Mouse (Mus musculus): ENCODE measurements around the gene Klhdc3. TPM values are rescaled to one million over a fixed set of nuclear protein-coding genes. Genes with fewer than 3 reads are reported as not detected.

Gene Klhdc3
- total and polyA plus RNA-seq, 2 experiments from 2014 or later, result 71.1 to 211 TPM

DNA sequence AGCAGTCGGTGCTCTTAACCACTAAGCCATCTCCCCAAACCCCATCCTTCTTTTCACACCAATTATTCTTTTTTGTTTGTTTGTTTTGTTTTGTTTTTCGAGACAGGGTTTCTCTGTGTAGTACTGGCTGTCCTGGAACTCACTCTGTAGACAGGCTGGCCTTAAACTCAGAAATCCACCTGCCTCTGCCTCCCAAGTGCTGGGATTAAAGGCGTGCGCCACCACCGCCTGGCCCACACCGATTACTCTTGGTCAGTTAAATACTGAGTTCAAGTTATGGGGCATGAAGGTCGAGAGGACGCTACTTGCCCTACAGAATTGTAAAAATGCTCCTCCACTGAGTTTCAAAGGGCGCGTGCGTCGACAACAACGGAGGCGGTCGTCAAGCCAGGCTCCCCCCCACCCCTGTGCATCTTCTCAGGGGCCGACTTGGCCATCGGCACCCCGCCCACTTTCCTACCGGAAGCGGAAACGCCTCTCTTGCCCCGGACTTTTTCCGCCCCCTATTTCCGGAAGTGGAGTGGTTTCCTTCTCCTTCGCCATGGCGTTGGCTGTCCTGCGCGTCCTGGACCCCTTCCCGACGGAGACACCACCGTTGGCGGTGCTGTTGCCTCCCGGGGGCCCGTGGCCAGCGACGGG lies 30.4 kb upstream of the Klhdc3 start, which contains the start of gene Pex6:
Pex6 (plus strand) TSS at position 505 of the 639 bp plus-strand sequence.
- 8% methylated on average over 35 of the region's 36 CpGs for WGBS
- peak; percentile 27; the same call in 1 of the 2 replicates for TF ChIP-seq CTCF (IDR thresholded peaks at IDR 0.05; ENCODE audit: low read depth)

DNA sequence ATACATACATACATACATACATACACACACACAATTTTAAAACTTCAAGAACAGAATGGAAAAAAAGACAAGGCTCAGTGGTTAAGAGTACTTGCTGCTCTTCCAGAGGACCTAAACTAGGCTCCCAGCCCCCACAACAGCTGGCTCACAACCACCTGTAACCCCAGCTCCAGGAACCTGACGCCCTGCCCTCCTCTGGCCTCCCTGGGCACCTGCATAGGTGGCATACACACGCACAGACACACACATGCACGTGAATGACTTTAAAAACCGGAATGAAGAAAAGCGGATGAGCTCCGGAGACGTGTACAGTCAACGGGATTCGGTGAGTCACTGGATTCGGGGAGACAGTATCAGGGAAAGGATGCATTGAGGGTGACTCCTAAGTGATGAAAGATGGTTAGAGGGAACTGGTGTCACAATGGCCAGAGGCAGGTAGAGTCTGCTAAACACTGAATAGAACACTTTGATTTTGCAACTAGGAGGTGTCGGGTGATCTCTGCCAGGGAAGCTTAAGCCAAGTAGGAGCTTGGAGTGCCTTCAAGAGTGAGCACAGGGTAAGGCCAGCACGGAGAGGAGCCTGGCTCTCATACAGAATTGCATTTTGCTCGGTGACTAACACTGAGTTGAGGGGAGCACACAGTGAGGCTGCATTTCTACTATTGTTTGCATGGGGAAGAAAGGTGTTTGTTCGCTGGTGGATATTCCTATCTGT lies 25.8 kb upstream of the Klhdc3 start:
- no peak overlapping the region for H3K4me3 ChIP-seq (ENCODE audit: low read depth, low read length)
- 92% methylated on average over 14 of the region's 14 CpGs for WGBS
- H3K4me2 ChIP-seq (ENCODE audit: low read depth), result no peak overlapping the region
- H3K27me3 ChIP-seq (ENCODE audit: insufficient read depth, low read length), result no peaks in the 10 kb centered on the region
- peaks cover 12% of the 10 kb centered on the region for H3K4me1 ChIP-seq (ENCODE audit: insufficient read depth)
- no peaks in the 10 kb centered on the region for H3K36me3 ChIP-seq (ENCODE audit: insufficient read depth)
- ATAC-seq (no peak), DNase-seq (no peak)
- no peak for TF ChIP-seq CTCF (IDR thresholded peaks at IDR 0.05; ENCODE audit: low read depth)
- H3K27ac ChIP-seq (ENCODE audit: low read depth, low read length), result no peak overlapping the region
- H3K9ac ChIP-seq, result no peak overlapping the region
- no peaks in the 10 kb centered on the region for H3K9me3 ChIP-seq (ENCODE audit: low read length)

More for the DNA sequence above, 30.4 kb upstream of the Klhdc3 start, which contains the start of gene Pex6:
- peak within 1 kb of the TSS; percentile 76 for H3K27ac ChIP-seq (ENCODE audit: low read depth, low read length)
- no peaks in the 10 kb centered on the region for H3K9me3 ChIP-seq (ENCODE audit: low read length)
- DNase-seq (peak; percentile 94), ATAC-seq (peak; percentile 97)
- H3K27me3 ChIP-seq (ENCODE audit: insufficient read depth, low read length), result no peaks in the 10 kb centered on the region
- H3K36me3 ChIP-seq (ENCODE audit: insufficient read depth), result peaks cover 19% of the 10 kb centered on the region
- peak within 1 kb of the TSS; percentile 78 for H3K9ac ChIP-seq
- no peaks in the 10 kb centered on the region for H3K4me1 ChIP-seq (ENCODE audit: insufficient read depth)
- H3K4me3 ChIP-seq (ENCODE audit: low read depth, low read length), result peak within 1 kb of the TSS; percentile 100
- H3K4me2 ChIP-seq (ENCODE audit: low read depth), result peak within 1 kb of the TSS; percentile 96

DNA sequence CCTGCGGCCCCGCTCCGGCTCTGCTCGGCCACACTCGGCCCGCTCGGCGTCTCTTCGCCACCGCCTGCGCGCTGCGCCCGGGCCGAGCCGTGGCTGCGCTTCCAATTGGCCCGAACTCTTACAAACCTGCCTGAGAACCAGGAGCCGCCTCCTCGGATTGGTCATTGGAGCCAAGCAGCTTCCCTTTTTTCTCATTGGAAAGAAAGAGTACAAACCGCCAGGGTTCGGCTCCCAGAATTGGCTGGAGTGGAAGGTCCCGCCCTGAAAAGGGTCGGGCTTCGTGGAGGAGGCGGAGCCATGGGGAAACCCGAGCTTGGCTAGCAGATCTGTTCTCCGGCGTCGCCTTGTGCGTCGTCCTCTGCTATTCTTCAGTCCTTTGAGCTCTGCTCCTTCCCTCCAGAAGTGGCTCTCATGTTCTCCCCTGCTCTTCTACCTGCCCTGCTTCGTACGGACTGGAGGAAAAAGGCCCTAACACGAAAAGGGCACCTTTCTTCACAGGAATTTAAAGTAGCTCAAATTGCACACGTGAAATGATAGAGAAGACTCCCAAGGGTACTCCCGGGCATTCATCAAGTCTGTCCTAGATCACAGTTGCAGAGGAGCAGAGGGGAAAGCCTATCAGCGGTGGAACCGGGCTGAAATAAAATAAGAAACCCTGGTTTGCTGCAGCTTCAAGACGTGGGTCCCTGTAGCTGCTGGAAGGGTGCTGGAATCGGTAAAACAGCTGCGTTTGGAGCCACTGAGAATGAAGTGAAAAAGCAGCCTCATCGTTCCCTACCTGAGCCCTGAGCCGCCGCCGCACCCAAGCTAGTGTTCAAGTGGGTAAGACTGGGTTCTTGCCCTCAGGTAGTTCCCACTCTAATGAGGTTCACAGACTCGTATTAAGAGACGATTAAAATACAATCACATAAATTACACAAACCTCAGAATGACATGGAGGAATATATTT lies 24.4 kb upstream of the Klhdc3 start, which contains the start of gene Ppp2r5d:
Ppp2r5d (minus strand) TSS at position 225 of the 949 bp plus-strand sequence.
- Histone ChIP-seq H3K36me3 (ENCODE audit: insufficient read depth) (no peaks in the 10 kb centered on the region), H3K27me3 (ENCODE audit: insufficient read depth, low read length) (no peaks in the 10 kb centered on the region), H3K4me1 (ENCODE audit: insufficient read depth) (peaks cover 12% of the 10 kb centered on the region), H3K9me3 (ENCODE audit: low read length) (no peaks in the 10 kb centered on the region), H3K9ac (peak within 1 kb of the TSS; percentile 84), H3K4me2 (ENCODE audit: low read depth) (peak within 1 kb of the TSS; percentile 83), H3K4me3 (ENCODE audit: low read depth, low read length) (peak within 1 kb of the TSS; percentile 85), H3K27ac (ENCODE audit: low read depth, low read length) (peak within 1 kb of the TSS; percentile 89)
- DNase-seq (peak; percentile 99), ATAC-seq (peak; percentile 97)
- WGBS, result 1% methylated on average over 48 of the region's 48 CpGs
- TF ChIP-seq CTCF (IDR thresholded peaks at IDR 0.05; ENCODE audit: low read depth), result 0 out of 2 replicates have a peak, but pooled peaks have one; percentile 1

DNA sequence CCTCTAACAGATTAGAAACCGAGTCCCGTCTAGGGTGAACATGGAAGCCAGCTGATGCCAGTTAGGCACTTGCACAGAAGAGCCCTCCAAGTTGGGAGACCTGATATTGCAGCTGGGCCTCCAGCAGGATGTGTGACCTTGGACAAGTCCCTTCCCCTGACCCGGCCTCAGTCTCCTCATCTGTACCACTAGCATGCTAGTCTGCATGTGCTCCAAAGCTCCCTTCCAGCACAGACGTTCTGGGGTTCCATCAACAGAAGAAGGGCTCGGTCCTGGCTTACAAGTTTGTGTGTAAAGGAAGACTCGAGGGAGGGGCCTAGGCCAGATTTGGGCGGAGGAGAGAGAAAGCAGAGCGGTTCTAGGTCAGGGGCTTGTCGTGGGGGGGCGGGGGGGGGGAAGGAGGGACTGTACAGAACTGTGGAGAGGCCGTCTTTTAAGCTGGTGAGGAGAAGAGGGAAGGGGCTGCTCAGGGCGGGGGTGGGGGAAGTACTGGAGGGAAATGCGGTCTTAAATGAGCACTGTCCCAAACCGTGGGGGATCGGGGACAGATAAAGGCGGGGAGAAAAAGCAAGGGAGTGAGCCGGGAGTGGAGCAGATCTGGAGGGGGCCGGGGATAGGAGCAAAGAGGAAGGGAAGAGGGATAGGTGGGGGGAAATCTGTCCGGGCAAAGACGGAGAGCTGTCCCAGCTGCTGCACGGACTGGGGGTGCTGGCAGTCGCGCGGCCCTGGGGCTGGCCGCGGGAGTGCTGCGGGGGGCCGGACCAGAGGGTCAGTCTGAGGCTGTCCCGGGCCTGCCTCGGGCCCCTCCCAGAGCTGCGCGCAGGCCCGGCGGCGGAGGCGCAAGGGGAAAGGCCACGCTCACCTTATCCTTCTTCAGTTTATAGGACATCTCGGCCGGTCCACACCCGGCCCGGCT lies 23.5 kb upstream of the Klhdc3 start:
- 3% methylated on average over 35 of the region's 41 CpGs for WGBS
- peak; percentile 30 for ATAC-seq

DNA sequence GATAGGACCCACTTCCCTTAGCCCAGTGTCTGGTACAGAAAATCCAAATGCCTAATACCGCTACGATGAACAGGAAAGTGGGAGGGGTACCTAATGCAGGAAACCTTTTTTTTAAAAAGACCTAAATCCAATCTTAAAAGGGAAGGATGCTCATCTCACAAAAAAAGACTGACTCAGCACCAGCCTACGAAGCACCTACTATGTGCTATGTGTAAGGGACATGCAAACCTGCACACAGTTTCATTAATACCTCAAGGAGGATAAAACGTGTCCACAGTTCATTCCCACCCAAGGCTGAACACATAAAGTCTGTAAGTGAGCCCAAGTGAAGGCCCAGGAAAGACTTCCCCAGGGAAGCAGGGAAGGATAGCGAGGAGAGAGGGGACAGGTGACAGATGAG lies 21.8 kb upstream of the Klhdc3 start:
- H3K9me3 ChIP-seq (ENCODE audit: low read length), result no peaks in the 10 kb centered on the region
- WGBS, result 89% methylated on average over 5 of the region's 5 CpGs
- H3K4me2 ChIP-seq (ENCODE audit: low read depth), result peak overlapping the region; percentile 83
- H3K4me1 ChIP-seq (ENCODE audit: insufficient read depth), result peaks cover 12% of the 10 kb centered on the region
- no peak overlapping the region for H3K27ac ChIP-seq (ENCODE audit: low read depth, low read length)
- H3K9ac ChIP-seq, result no peak overlapping the region
- DNase-seq (no peak), ATAC-seq (no peak)
- no peak overlapping the region for H3K4me3 ChIP-seq (ENCODE audit: low read depth, low read length)
- no peaks in the 10 kb centered on the region for H3K27me3 ChIP-seq (ENCODE audit: insufficient read depth, low read length)
- no peak for TF ChIP-seq CTCF (IDR thresholded peaks at IDR 0.05; ENCODE audit: low read depth)
- H3K36me3 ChIP-seq (ENCODE audit: insufficient read depth), result peaks cover 8% of the 10 kb centered on the region

More for the DNA sequence above, 23.5 kb upstream of the Klhdc3 start:
- DNase-seq, result no peak
- Histone ChIP-seq H3K9me3 (ENCODE audit: low read length) (no peaks in the 10 kb centered on the region), H3K27me3 (ENCODE audit: insufficient read depth, low read length) (no peaks in the 10 kb centered on the region), H3K36me3 (ENCODE audit: insufficient read depth) (peaks cover under 1% of the 10 kb centered on the region; the same call in 1 of the 2 replicates), H3K4me3 (ENCODE audit: low read depth, low read length) (peak overlapping the region; percentile 85), H3K27ac (ENCODE audit: low read depth, low read length) (peak overlapping the region; percentile 86), H3K9ac (peak overlapping the region; percentile 84), H3K4me1 (ENCODE audit: insufficient read depth) (peaks cover 12% of the 10 kb centered on the region), H3K4me2 (ENCODE audit: low read depth) (peak overlapping the region; percentile 83)
- no peak for TF ChIP-seq CTCF (IDR thresholded peaks at IDR 0.05; ENCODE audit: low read depth)
